Mouse (Mus musculus): ENCODE data around the gene Bag6. TPM values are rescaled to one million over a fixed set of nuclear protein-coding genes. Genes with fewer than 3 reads are reported as not detected.

The Bag6 gene
- polyA plus RNA-seq (2012; fragmentation: generic; extraction: Trizol): 271 TPM

GRCm38 (mm10) chr17:35134801-35135590 is at the start of gene Bag6:
Gene Bag6, plus strand, starts transcription at chr17:35135178.
- peak within 1 kb of the TSS; percentile 89 for H3K4me3 ChIP-seq
- peak within 1 kb of the TSS; percentile 94 for H3ac ChIP-seq (ENCODE audit: control insufficient read depth, insufficient read length)
- no peaks in the 10 kb centered on the region for H3K27me3 ChIP-seq (ENCODE audit: control insufficient read depth, insufficient read depth, insufficient read length)
- H3K4me2 ChIP-seq (ENCODE audit: low read depth): peak within 1 kb of the TSS; percentile 94
- H3K36me3 ChIP-seq (ENCODE audit: control insufficient read depth, insufficient read depth): peaks cover 12% of the 10 kb centered on the region
- no peak for TF ChIP-seq CEBPB (IDR thresholded peaks at IDR 0.05; ENCODE audit: insufficient read depth, poor library complexity, severe bottlenecking)
- no peak for TF ChIP-seq POLR2A (IDR thresholded peaks at IDR 0.05; ENCODE audit: insufficient read length, low read depth)
- TF ChIP-seq MAX (IDR thresholded peaks at IDR 0.05; ENCODE audit: low read depth): peak; percentile 99
- peak; percentile 39 for TF ChIP-seq E2F4 (IDR thresholded peaks at IDR 0.05; ENCODE audit: insufficient read depth)
- TF ChIP-seq USF1 (IDR thresholded peaks at IDR 0.05; ENCODE audit: low read depth): no peak
- peaks cover 48% of the 10 kb centered on the region for H3K79me2 ChIP-seq (ENCODE audit: control insufficient read depth, insufficient read depth)

- TF ChIP-seq POLR2A (IDR thresholded peaks at IDR 0.05; ENCODE audit: insufficient read length, low read depth) (no peak), TCF3 (IDR thresholded peaks at IDR 0.05; ENCODE audit: insufficient read length, low read depth) (no peak), CEBPB (IDR thresholded peaks at IDR 0.05; ENCODE audit: insufficient read depth, poor library complexity, severe bottlenecking) (no peak)
- H3K4me2 ChIP-seq (ENCODE audit: low read depth): no peak within 1 kb of the TSS
- H3K4me3 ChIP-seq: no peak within 1 kb of the TSS
- H3K79me2 ChIP-seq (ENCODE audit: control insufficient read depth, insufficient read depth): peaks cover 7% of the 10 kb centered on the region
- H3K27me3 ChIP-seq (ENCODE audit: control insufficient read depth, insufficient read depth, insufficient read length): peaks cover 11% of the 10 kb centered on the region
- no peak within 1 kb of the TSS for H3ac ChIP-seq (ENCODE audit: control insufficient read depth, insufficient read length)
- no peaks in the 10 kb centered on the region for H3K36me3 ChIP-seq (ENCODE audit: control insufficient read depth, insufficient read depth)
These were observed 49.6 kb upstream of the Bag6 start, which contains the start of gene Ly6g6f for GRCm38 (mm10) chr17:35085208-35085865. Gene Ly6g6f, minus strand, starts transcription at chr17:35085610.

- no peak overlapping the region for H3K4me3 ChIP-seq
- no peaks in the 10 kb centered on the region for H3K36me3 ChIP-seq (ENCODE audit: control insufficient read depth, insufficient read depth)
- peaks cover 13% of the 10 kb centered on the region for H3K79me2 ChIP-seq (ENCODE audit: control insufficient read depth, insufficient read depth)
- peaks cover 5% of the 10 kb centered on the region for H3K27me3 ChIP-seq (ENCODE audit: control insufficient read depth, insufficient read depth, insufficient read length)
- TF ChIP-seq MYOD1 (IDR thresholded peaks at IDR 0.05; ENCODE audit: control insufficient read depth in 1 of 3, insufficient read length in 2 of 3, low read depth in 2 of 3) (no peak), MYOG (IDR thresholded peaks at IDR 0.05; ENCODE audit: control insufficient read depth in 1 of 3, insufficient read depth in 1 of 3, insufficient read length in 2 of 3, low read depth in 2 of 3) (no peak), E2F4 (IDR thresholded peaks at IDR 0.05; ENCODE audit: insufficient read depth) (no peak), MAX (IDR thresholded peaks at IDR 0.05; ENCODE audit: low read depth) (no peak), TCF3 (IDR thresholded peaks at IDR 0.05; ENCODE audit: insufficient read length, low read depth) (no peak), SRF (IDR thresholded peaks at IDR 0.05; ENCODE audit: control insufficient read depth, insufficient read length, low read depth) (no peak), CEBPB (IDR thresholded peaks at IDR 0.05; ENCODE audit: insufficient read depth, poor library complexity, severe bottlenecking) (no peak), POLR2A (IDR thresholded peaks at IDR 0.05; ENCODE audit: insufficient read length, low read depth) (no peak), TCF12 (IDR thresholded peaks at IDR 0.05; ENCODE audit: insufficient read depth, poor library complexity, severe bottlenecking) (no peak), REST (IDR thresholded peaks at IDR 0.05; ENCODE audit: insufficient read depth, insufficient read length) (no peak), POLR2AphosphoS2 (IDR thresholded peaks at IDR 0.05; ENCODE audit: insufficient read length, low read depth) (no peak), USF1 (IDR thresholded peaks at IDR 0.05; ENCODE audit: low read depth) (no peak)
- no peak overlapping the region for H3K4me2 ChIP-seq (ENCODE audit: low read depth)
- no peak overlapping the region for H3ac ChIP-seq (ENCODE audit: control insufficient read depth, insufficient read length)
These were observed 46.8 kb upstream of the Bag6 start for GRCm38 (mm10) chr17:35088151-35088550.

GRCm38 (mm10) chr17:35088825-35089644 is 45.9 kb upstream of the Bag6 start, which contains the start of gene Abhd16a:
Gene Abhd16a, plus strand, starts transcription at chr17:35089263.
- peak; percentile 90 for TF ChIP-seq POLR2A (IDR thresholded peaks at IDR 0.05; ENCODE audit: insufficient read length, low read depth)
- no peak for TF ChIP-seq CEBPB (IDR thresholded peaks at IDR 0.05; ENCODE audit: insufficient read depth, poor library complexity, severe bottlenecking)
- peak in 1 of 3 experiments; percentile 9 for TF ChIP-seq MYOG (IDR thresholded peaks at IDR 0.05; ENCODE audit: control insufficient read depth in 1 of 3, insufficient read depth in 1 of 3, insufficient read length in 2 of 3, low read depth in 2 of 3)
- peak; percentile 94 for TF ChIP-seq POLR2AphosphoS2 (IDR thresholded peaks at IDR 0.05; ENCODE audit: insufficient read length, low read depth)
- Histone ChIP-seq H3K27me3 (ENCODE audit: control insufficient read depth, insufficient read depth, insufficient read length) (no peaks in the 10 kb centered on the region), H3ac (ENCODE audit: control insufficient read depth, insufficient read length) (peak within 1 kb of the TSS; percentile 75), H3K36me3 (ENCODE audit: control insufficient read depth, insufficient read depth) (no peaks in the 10 kb centered on the region), H3K4me2 (ENCODE audit: low read depth) (peak within 1 kb of the TSS; percentile 100), H3K79me2 (ENCODE audit: control insufficient read depth, insufficient read depth) (peaks cover 13% of the 10 kb centered on the region), H3K4me3 (peak within 1 kb of the TSS; percentile 47)

Data from myocyte (in vitro differentiated cells).